Mouse (Mus musculus): Measurements from ENCODE around the gene Fosb. TPM values are rescaled to one million over a fixed set of nuclear protein-coding genes. Genes with fewer than 3 reads are reported as not detected.
A peak's percentile ranks its signal among the peaks of the same experiment; 100 is the strongest.

The Fosb gene
- polyA plus RNA-seq, 3 experiments from 2014 or later = 0.98 to 8.0 (median 2.0) TPM

- ATAC-seq = no peak
These were observed 22.1 kb upstream of the Fosb start for GRCm38 (mm10) chr7:19331910-19332309.

GRCm38 (mm10) chr7:19328425-19328824 is 18.6 kb upstream of the Fosb start:
- ATAC-seq = no peak

GRCm38 (mm10) chr7:19327782-19328181 is 17.9 kb upstream of the Fosb start:
- ATAC-seq = no peak

- no peak for ATAC-seq
These were observed 17.3 kb upstream of the Fosb start for GRCm38 (mm10) chr7:19327128-19327527.

GRCm38 (mm10) chr7:19326359-19326758 is 16.5 kb upstream of the Fosb start:
- peak; percentile 11 for ATAC-seq

GRCm38 (mm10) chr7:19325262-19326199 is 15.7 kb upstream of the Fosb start:
- peak; percentile 60 for ATAC-seq

GRCm38 (mm10) chr7:19324221-19324620 is 14.4 kb upstream of the Fosb start:
- ATAC-seq = no peak

GRCm38 (mm10) chr7:19322489-19322888 is 12.6 kb upstream of the Fosb start:
- no peak for ATAC-seq

- ATAC-seq = peak; percentile 56
These were observed 11.6 kb upstream of the Fosb start for GRCm38 (mm10) chr7:19321464-19321863.

- ATAC-seq = no peak
These were observed 10.8 kb upstream of the Fosb start for GRCm38 (mm10) chr7:19320637-19321036.

GRCm38 (mm10) chr7:19319906-19320305 is 10.1 kb upstream of the Fosb start:
- ATAC-seq = peak; percentile 88

GRCm38 (mm10) chr7:19319458-19319857 is 9.6 kb upstream of the Fosb start:
- no peak for ATAC-seq

- no peak for ATAC-seq
These were observed 8.8 kb upstream of the Fosb start for GRCm38 (mm10) chr7:19318676-19319075.

- no peak for ATAC-seq
These were observed 8.3 kb upstream of the Fosb start for GRCm38 (mm10) chr7:19318201-19318600.

GRCm38 (mm10) chr7:19316451-19317161 is 6.8 kb upstream of the Fosb start:
- no peak for ATAC-seq

GRCm38 (mm10) chr7:19314033-19314432 is 4.2 kb upstream of the Fosb start:
- ATAC-seq = no peak

- ATAC-seq = no peak
These were observed 2.1 kb upstream of the Fosb start for GRCm38 (mm10) chr7:19311991-19312390.

GRCm38 (mm10) chr7:19309278-19309883 is 470 bp downstream of the Fosb start:
- no peak for ATAC-seq

GRCm38 (mm10) chr7:19308454-19309277 is 1.2 kb downstream of the Fosb start:
- ATAC-seq = peak; percentile 70

GRCm38 (mm10) chr7:19307739-19308453 is 2.0 kb downstream of the Fosb start:
- peak; percentile 27 for ATAC-seq

All from inflammation-experienced regulatory T-cells, adult 6 months (primary cell).